Mouse (Mus musculus): ENCODE measurements around the gene Arhgdib.
"Not testable (repeated sequence)": the region's sequence is repeated elsewhere in the genome, so short reads cannot be mapped to it uniquely, and the experiment has no call there.

DNA sequence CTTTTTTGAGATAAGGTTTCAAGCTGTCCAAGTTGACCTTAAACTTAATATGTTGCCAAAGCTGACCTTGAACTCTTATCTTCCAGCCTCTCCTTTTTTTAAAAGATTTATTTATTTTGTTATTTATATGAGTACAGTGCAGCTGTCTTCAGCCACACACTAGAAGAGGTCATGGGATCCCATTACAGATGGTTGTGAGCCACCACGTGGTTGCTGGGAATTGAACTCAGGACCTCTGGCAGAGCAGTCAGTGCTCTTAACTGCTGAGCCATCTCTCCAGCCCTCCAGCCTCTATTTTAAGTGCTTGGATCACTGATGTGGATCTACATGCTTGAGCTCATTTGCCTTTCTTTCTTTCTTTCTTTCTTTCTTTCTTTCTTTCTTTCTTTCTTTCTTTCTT lies 56.9 kb downstream of the Arhgdib start:
- TF ChIP-seq POLR2A (IDR thresholded peaks at IDR 0.05; ENCODE audit: control insufficient read depth, low read depth, low read length); CTCF (IDR thresholded peaks at IDR 0.05; ENCODE audit: control insufficient read depth, insufficient read depth, insufficient replicate concordance, low read depth, low read length): not testable (repeated sequence)
